Mouse (Mus musculus) olfactory bulb, adult 2 months (tissue): Measurements from ENCODE around the gene Krtap27-1.

ENCODE experiments used
- CTCF ChIP-seq: fragments of 200-500 bp; IDR thresholded peaks from 2 replicates; pipeline ENCODE4 v1.5.1; 2012; ENCODE audit warnings: low read depth, mild to moderate bottlenecking, low read length, moderate library complexity; ENCODE audit not compliant: insufficient read depth
- POLR2A ChIP-seq: fragments of 200-500 bp; IDR thresholded peaks from 2 replicates; pipeline ENCODE4 v1.6.1; 2012; ENCODE audit warnings: mild to moderate bottlenecking, low read depth, low read length, moderate library complexity; ENCODE audit not compliant: insufficient read depth

DNA sequence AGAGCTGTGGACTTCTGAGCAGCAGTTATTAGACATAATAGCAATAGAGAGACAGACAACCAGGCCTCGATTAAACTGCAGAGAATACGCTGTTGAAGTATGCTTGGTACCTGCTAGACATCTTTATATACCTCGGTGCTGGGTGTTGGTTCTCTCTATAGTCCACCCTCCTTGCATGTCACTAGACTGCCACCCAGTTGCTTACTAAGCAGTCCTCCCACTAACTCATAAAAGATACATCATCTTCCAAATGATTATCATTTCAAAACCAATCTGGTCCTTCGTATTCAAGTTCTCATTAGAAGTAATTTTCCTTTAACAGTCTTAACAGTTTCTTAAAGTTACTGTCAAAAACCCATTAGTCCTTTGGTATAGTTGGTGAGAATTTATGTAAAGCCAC is 43.9 kb downstream of the Krtap27-1 start, which contains the start of gene 2310079G19Rik:
- TF ChIP-seq CTCF (no peak), POLR2A (no peak)
